Mouse (Mus musculus) small intestine, adult 2 months (tissue): ENCODE data around the gene Myog.

Source experiments
- CTCF ChIP-seq: fragments of 200-500 bp; IDR thresholded peaks from 2 replicates; pipeline ENCODE4 v1.5.1; 2012; ENCODE audit warnings: low read depth, mild to moderate bottlenecking, control low read depth, inconsistent platforms, low read length, moderate library complexity, mixed read lengths; ENCODE audit not compliant: insufficient replicate concordance, insufficient read length; ENCODE audit errors: extremely low read depth
- POLR2A ChIP-seq: fragments of 200-500 bp; IDR thresholded peaks from 2 replicates; pipeline ENCODE4 v1.6.1; 2012; ENCODE audit warnings: low read depth, mild to moderate bottlenecking, control low read depth, inconsistent platforms, low read length, moderate library complexity

DNA sequence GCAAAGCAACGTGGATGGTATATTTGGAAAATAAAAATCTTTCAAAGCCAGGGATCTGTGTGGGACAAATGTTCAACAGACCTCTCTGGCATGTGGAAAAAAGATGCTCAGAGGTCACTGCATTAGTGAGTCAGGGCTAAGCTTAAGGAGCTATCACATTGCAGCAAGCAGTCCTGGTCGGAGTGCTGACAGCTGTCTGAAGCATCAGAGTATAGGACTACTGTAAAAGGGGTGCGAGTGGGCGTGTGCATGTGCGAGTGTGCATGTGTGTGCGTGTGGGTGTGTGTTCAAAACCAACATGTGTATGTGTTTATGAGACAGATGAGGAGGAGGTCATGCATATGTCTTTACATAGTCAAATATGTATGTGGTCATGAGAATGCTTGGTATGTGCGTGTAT lies 49.4 kb downstream of the Myog start:
- TF ChIP-seq POLR2A: no peak
- TF ChIP-seq CTCF: no peak
